Mouse (Mus musculus): ENCODE data around the gene Olfr3. TPM values are rescaled to one million over a fixed set of nuclear protein-coding genes. Genes with fewer than 3 reads are reported as not detected.

The Olfr3 gene
- not detected for total RNA-seq (2023)

DNA sequence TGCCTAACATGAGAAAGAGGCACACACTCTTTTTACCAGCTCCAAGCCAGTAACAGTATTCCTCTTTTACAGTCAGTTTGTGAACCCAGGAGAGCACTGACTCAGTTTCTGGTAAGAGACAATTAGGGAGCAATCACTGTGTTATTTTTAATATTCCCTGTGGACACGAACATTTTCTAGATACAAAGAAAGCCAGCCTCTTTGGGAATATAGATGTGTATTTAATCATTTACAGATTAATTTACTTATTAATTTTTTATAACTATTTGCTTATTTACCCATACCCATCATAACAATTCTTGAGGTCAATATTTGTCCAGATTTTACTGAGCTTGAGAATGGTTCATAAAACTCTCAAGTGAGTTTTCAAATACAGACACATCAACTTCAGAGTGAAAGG is at the start of gene Olfr3:
Gene Olfr3, minus strand, starts transcription at position 101 of the 400 bp plus-strand sequence.

GRCm38 (mm10) chr2:36862560-36862959 is 45.7 kb upstream of the Olfr3 start, which contains the start of gene Olfr351:
Gene Olfr351, minus strand, starts transcription at chr2:36862660.

DNA sequence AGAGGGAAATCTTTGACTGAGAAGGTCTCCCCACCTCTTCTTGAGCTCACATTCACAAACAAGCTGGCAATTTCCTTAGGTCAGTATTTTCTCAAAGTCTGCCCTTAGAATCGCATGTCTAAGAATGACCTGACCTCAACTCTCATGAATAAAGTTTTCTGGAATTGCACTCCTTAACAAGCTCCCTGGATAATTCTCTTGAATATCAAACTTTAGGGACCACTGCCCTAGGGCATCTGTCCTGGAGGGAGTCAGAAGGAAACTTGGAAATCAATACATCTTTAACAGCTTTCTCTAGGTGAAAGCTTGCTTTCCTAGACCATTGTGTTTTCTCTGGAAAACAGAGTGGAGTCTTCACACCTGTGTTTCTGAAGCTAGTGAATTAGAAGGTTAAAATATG is 29.2 kb upstream of the Olfr3 start, which contains the start of gene Olfr350:
Gene Olfr350, plus strand, starts transcription at position 301 of the 400 bp plus-strand sequence.

DNA sequence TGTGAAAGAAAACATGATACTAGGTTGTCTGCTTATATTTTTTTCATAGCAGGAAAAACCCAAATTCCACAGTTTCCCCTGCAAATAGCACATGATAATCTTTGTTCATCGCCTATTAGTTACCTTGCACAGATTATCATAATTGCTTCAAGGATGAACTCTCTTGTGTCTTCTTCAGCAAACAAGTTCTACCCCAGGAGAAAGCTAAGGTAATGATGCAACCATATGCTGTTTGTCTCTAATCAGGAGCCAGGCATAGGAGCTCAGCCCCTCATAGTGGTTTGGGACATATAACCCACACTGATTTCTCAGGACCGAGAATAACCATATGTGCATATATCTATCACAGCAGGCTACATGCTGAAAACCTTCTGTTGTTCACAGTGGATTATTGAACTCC is 26.6 kb downstream of the Olfr3 start, which contains the start of gene Olfr50:
Gene Olfr50, plus strand, starts transcription at position 301 of the 400 bp plus-strand sequence.

DNA sequence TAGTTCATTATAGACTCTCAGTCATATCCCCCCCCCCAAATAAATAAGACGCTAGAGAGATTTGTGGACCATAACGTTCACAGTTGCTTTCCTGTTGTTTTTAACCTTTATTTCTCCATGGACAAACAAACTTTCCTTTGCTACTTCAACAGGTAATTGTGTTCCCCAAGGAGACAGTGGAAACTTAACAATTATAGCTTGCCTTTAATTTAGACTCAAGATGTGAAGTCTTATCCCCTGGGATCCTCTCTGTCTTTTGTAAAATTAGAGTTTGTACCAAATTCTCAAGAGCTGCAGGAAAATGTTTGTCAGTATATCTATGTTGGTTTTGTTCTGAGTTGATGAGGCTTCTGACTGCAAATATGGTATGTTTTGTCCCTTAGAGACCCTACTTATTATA is 32.9 kb downstream of the Olfr3 start, which contains the start of gene Olfr348:
Gene Olfr348, plus strand, starts transcription at position 301 of the 400 bp plus-strand sequence.

Other genes with a start within 250 kb of the Olfr3 start
- not detected for gene Olfr345, start 177.0 kb downstream of the Olfr3 start, total RNA-seq (2023)
- gene Olfr346, start 131.2 kb downstream of the Olfr3 start, total RNA-seq (2023), result not detected
- not detected for gene Olfr347, start 85.1 kb downstream of the Olfr3 start, total RNA-seq (2023)
- gene Olfr348, start 32.8 kb downstream of the Olfr3 start, total RNA-seq (2023), result not detected
- gene Olfr50, start 26.5 kb downstream of the Olfr3 start, total RNA-seq (2023), result not detected
- gene Olfr350, start 29.3 kb upstream of the Olfr3 start, total RNA-seq (2023), result not detected
- gene Olfr351, start 45.6 kb upstream of the Olfr3 start, total RNA-seq (2023), result not detected
- gene Olfr352, start 51.4 kb upstream of the Olfr3 start, total RNA-seq (2023), result not detected
- not detected for gene Olfr353, start 75.9 kb upstream of the Olfr3 start, total RNA-seq (2023)
- not detected for gene Olfr354, start 88.6 kb upstream of the Olfr3 start, total RNA-seq (2023)
- gene Olfr355, start 111.9 kb upstream of the Olfr3 start, total RNA-seq (2023), result not detected
- not detected for gene Olfr356, start 120.1 kb upstream of the Olfr3 start, total RNA-seq (2023)
- gene Olfr357, start 176.8 kb upstream of the Olfr3 start, total RNA-seq (2023), result not detected
- gene Olfr358, start 192.3 kb upstream of the Olfr3 start, total RNA-seq (2023), result not detected
- not detected for gene Olfr360, start 248.7 kb upstream of the Olfr3 start, total RNA-seq (2023)